Mouse (Mus musculus) midbrain, embryonic 13.5 days (tissue): ENCODE data around the gene Hsf2bp. TPM values are rescaled to one million over a fixed set of nuclear protein-coding genes. Genes with fewer than 3 reads are reported as not detected.
A peak's percentile ranks its signal among the peaks of the same experiment; 100 is the strongest.

Experiments used
- ATAC-seq: fragments of 200-750 bp; cut with Nextera tagmentation; 2 replicates; pipeline ENCODE4 v1.8.0; 2017; ENCODE audit warnings: mild to moderate bottlenecking, moderate TSS enrichment, moderate library complexity
- H3K27ac ChIP-seq: fragments of 300-500 bp; sonication (generic); 2 replicates; pipeline ENCODE4 v1.5.1; 2015; ENCODE audit warnings: inconsistent platforms, mild to moderate bottlenecking, moderate library complexity
- H3K27me3 ChIP-seq: fragments of 300-500 bp; sonication (generic); 2 replicates; pipeline ENCODE4 v1.6.1; 2015; ENCODE audit warnings: mild to moderate bottlenecking, inconsistent platforms
- H3K36me3 ChIP-seq: fragments of 300-500 bp; sonication (generic); 2 replicates; pipeline ENCODE4 v1.6.1; 2015; ENCODE audit warnings: mild to moderate bottlenecking, inconsistent platforms
- H3K4me1 ChIP-seq: fragments of 300-500 bp; sonication (generic); replicated peaks from 2 replicates; pipeline ENCODE4 v1.6.1; 2015; ENCODE audit warnings: inconsistent platforms
- H3K4me2 ChIP-seq: fragments of 300-500 bp; sonication (generic); replicated peaks from 2 replicates; pipeline ENCODE4 v1.6.1; 2015; ENCODE audit warnings: moderate library complexity, mild to moderate bottlenecking, inconsistent platforms
- H3K4me3 ChIP-seq: fragments of 300-500 bp; sonication (generic); replicated peaks from 2 replicates; pipeline ENCODE4 v1.5.1; 2015; ENCODE audit warnings: mild to moderate bottlenecking, inconsistent platforms
- H3K9ac ChIP-seq: fragments of 300-500 bp; sonication (generic); replicated peaks from 2 replicates; pipeline ENCODE4 v1.6.1; 2015; ENCODE audit warnings: mild to moderate bottlenecking, inconsistent platforms
- H3K9me3 ChIP-seq: fragments of 300-500 bp; sonication (generic); 2 replicates; pipeline ENCODE4 v1.6.1; 2016; ENCODE audit warnings: mild to moderate bottlenecking, inconsistent platforms
- WGBS: fragments of 180-500 bp; shearing (Covaris S2); methylation state at CpG from one replicate; pipeline ENCODE4 v1.1.7; 2015; 5-methylcytosine and 5-hydroxymethylcytosine counted together
- polyA plus RNA-seq: library from polyadenylated mRNA; unstranded; fragments of >200 nt; fragmentation: Nextera tagmentation; extraction: Ambion mirVana; gene quantifications from 2 replicates; pipeline ENCODE4 v1.2.1, GENCODE M21; 2015

Hsf2bp gene
- polyA plus RNA-seq, 1 experiment from 2014 or later: 0.55 TPM

- Histone ChIP-seq H3K27ac (no peak overlapping the region), H3K9ac (no peak overlapping the region), H3K36me3 (no peaks in the 10 kb centered on the region), H3K9me3 (no peaks in the 10 kb centered on the region), H3K27me3 (no peaks in the 10 kb centered on the region), H3K4me3 (no peak overlapping the region), H3K4me2 (no peak overlapping the region), H3K4me1 (peaks cover 11% of the 10 kb centered on the region)
- no peak for ATAC-seq
- 84% methylated on average over 10 of the region's 10 CpGs for WGBS
Observed at GRCm38 (mm10) chr17:31943881-31944539, 92.1 kb downstream of the Hsf2bp start.

- Histone ChIP-seq H3K4me1 (peaks cover 11% of the 10 kb centered on the region), H3K4me3 (no peak overlapping the region), H3K27me3 (no peaks in the 10 kb centered on the region), H3K36me3 (no peaks in the 10 kb centered on the region), H3K9me3 (no peaks in the 10 kb centered on the region), H3K9ac (no peak overlapping the region), H3K27ac (no peak overlapping the region), H3K4me2 (no peak overlapping the region)
- peak; percentile 27; the same call in 1 of the 2 replicates for ATAC-seq
- WGBS: 29% methylated on average over 4 of the region's 4 CpGs
Observed at GRCm38 (mm10) chr17:31941616-31942015, 94.5 kb downstream of the Hsf2bp start.

GRCm38 (mm10) chr17:31940607-31941006 is 95.5 kb downstream of the Hsf2bp start:
- peaks cover 11% of the 10 kb centered on the region for H3K4me1 ChIP-seq
- no peaks in the 10 kb centered on the region for H3K9me3 ChIP-seq
- H3K4me2 ChIP-seq: no peak overlapping the region
- H3K9ac ChIP-seq: no peak overlapping the region
- H3K27ac ChIP-seq: no peak overlapping the region
- H3K36me3 ChIP-seq: no peaks in the 10 kb centered on the region
- WGBS: 79% methylated on average over 4 of the region's 4 CpGs
- ATAC-seq: no peak
- no peak overlapping the region for H3K4me3 ChIP-seq
- no peaks in the 10 kb centered on the region for H3K27me3 ChIP-seq

GRCm38 (mm10) chr17:31939292-31940060 is 96.7 kb downstream of the Hsf2bp start:
- Histone ChIP-seq H3K27me3 (no peaks in the 10 kb centered on the region), H3K36me3 (no peaks in the 10 kb centered on the region), H3K9me3 (no peaks in the 10 kb centered on the region), H3K9ac (no peak overlapping the region), H3K4me1 (peaks cover 11% of the 10 kb centered on the region), H3K27ac (no peak overlapping the region), H3K4me3 (no peak overlapping the region), H3K4me2 (no peak overlapping the region)
- no peak for ATAC-seq
- 87% methylated on average over 16 of the region's 16 CpGs for WGBS

- H3K4me2 ChIP-seq: no peak overlapping the region
- H3K9me3 ChIP-seq: no peaks in the 10 kb centered on the region
- no peak overlapping the region for H3K9ac ChIP-seq
- peaks cover 11% of the 10 kb centered on the region for H3K4me1 ChIP-seq
- ATAC-seq: no peak
- WGBS: 81% methylated on average over 12 of the region's 12 CpGs
- no peaks in the 10 kb centered on the region for H3K27me3 ChIP-seq
- no peak overlapping the region for H3K27ac ChIP-seq
- no peaks in the 10 kb centered on the region for H3K36me3 ChIP-seq
- no peak overlapping the region for H3K4me3 ChIP-seq
Observed at GRCm38 (mm10) chr17:31938539-31939260, 97.4 kb downstream of the Hsf2bp start.

- no peaks in the 10 kb centered on the region for H3K27me3 ChIP-seq
- H3K9me3 ChIP-seq: no peaks in the 10 kb centered on the region
- H3K4me3 ChIP-seq: no peak overlapping the region
- 42% methylated on average over 3 of the region's 3 CpGs for WGBS
- no peaks in the 10 kb centered on the region for H3K36me3 ChIP-seq
- no peak overlapping the region for H3K4me2 ChIP-seq
- no peak overlapping the region for H3K27ac ChIP-seq
- H3K9ac ChIP-seq: no peak overlapping the region
- peaks cover 11% of the 10 kb centered on the region for H3K4me1 ChIP-seq
- ATAC-seq: no peak
Observed at GRCm38 (mm10) chr17:31937141-31937554, 99.0 kb downstream of the Hsf2bp start.

GRCm38 (mm10) chr17:31935841-31936240 is 100.3 kb downstream of the Hsf2bp start:
- Histone ChIP-seq H3K4me3 (no peak overlapping the region), H3K27me3 (no peaks in the 10 kb centered on the region), H3K4me2 (no peak overlapping the region), H3K9ac (no peak overlapping the region), H3K9me3 (no peaks in the 10 kb centered on the region), H3K27ac (no peak overlapping the region), H3K36me3 (no peaks in the 10 kb centered on the region), H3K4me1 (peaks cover 9% of the 10 kb centered on the region)
- no peak for ATAC-seq
- WGBS: 75% methylated on average over 3 of the region's 3 CpGs

GRCm38 (mm10) chr17:31935091-31935830 is 100.9 kb downstream of the Hsf2bp start:
- WGBS: 77% methylated on average over 6 of the region's 6 CpGs

GRCm38 (mm10) chr17:31933956-31934355 is 102.2 kb downstream of the Hsf2bp start:
- WGBS: 60% methylated on average over 1 of the region's 1 CpGs
- H3K4me1 ChIP-seq: peaks cover 9% of the 10 kb centered on the region

More at GRCm38 (mm10) chr17:31935091-31935830, 100.9 kb downstream of the Hsf2bp start:
- Histone ChIP-seq H3K4me1 (peaks cover 9% of the 10 kb centered on the region), H3K27me3 (no peaks in the 10 kb centered on the region), H3K36me3 (no peaks in the 10 kb centered on the region), H3K4me2 (no peak overlapping the region), H3K9ac (no peak overlapping the region), H3K27ac (no peak overlapping the region), H3K9me3 (no peaks in the 10 kb centered on the region), H3K4me3 (no peak overlapping the region)
- ATAC-seq: no peak

GRCm38 (mm10) chr17:31931499-31931898 is 104.7 kb downstream of the Hsf2bp start:
- Histone ChIP-seq H3K4me1 (peaks cover 9% of the 10 kb centered on the region), H3K4me2 (no peak overlapping the region), H3K9ac (no peak overlapping the region), H3K36me3 (no peaks in the 10 kb centered on the region), H3K27me3 (no peaks in the 10 kb centered on the region), H3K27ac (no peak overlapping the region), H3K9me3 (no peaks in the 10 kb centered on the region), H3K4me3 (no peak overlapping the region)
- ATAC-seq: no peak
- WGBS: 44% methylated on average over 7 of the region's 7 CpGs

More at GRCm38 (mm10) chr17:31933956-31934355, 102.2 kb downstream of the Hsf2bp start:
- no peaks in the 10 kb centered on the region for H3K9me3 ChIP-seq
- no peak overlapping the region for H3K4me3 ChIP-seq
- H3K27ac ChIP-seq: no peak overlapping the region
- no peak overlapping the region for H3K4me2 ChIP-seq
- no peak overlapping the region for H3K9ac ChIP-seq
- no peaks in the 10 kb centered on the region for H3K36me3 ChIP-seq
- H3K27me3 ChIP-seq: no peaks in the 10 kb centered on the region
- no peak for ATAC-seq

GRCm38 (mm10) chr17:31929844-31930715 is 106.1 kb downstream of the Hsf2bp start:
- no peak for ATAC-seq
- Histone ChIP-seq H3K36me3 (no peaks in the 10 kb centered on the region), H3K9ac (no peak overlapping the region), H3K27ac (no peak overlapping the region), H3K4me3 (no peak overlapping the region), H3K4me2 (no peak overlapping the region), H3K4me1 (peaks cover 9% of the 10 kb centered on the region), H3K27me3 (no peaks in the 10 kb centered on the region), H3K9me3 (no peaks in the 10 kb centered on the region)
- 53% methylated on average over 13 of the region's 13 CpGs for WGBS
